Mouse (Mus musculus) MEL-GATA-1-ER (cell line): ENCODE measurements around the gene Gatd1.

ENCODE experiments used
- DNase-seq: peaks from one replicate; pipeline ENCODE4 v3.0.0-alpha.2; 2012; ENCODE audit warnings: low read depth; ENCODE audit errors: extremely low read depth

Gene Gatd1

GRCm38 (mm10) chr7:141442199-141442598, 28.3 kb upstream of the Gatd1 start:
- no peak for DNase-seq

DNA sequence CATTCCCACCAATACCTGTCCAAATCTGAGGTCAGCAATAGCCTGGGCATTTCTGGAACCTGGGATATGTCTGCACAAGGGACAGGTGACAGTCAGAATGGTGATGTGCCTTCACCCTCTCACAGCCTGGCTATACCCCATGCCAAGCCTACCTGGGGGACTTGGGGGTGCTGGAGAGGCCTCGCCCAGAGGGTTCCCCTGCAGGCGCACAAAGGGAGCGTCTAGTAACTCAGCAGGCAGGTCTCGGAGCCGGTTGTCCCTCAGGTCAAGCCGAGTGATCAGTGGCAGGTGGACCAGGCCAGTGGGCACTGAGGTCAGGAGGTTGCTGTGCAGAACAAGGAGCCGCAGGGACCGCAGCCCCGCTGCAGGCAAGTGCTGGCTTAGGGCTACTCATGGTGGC, 27.5 kb upstream of the Gatd1 start:
- DNase-seq: no peak

- no peak for DNase-seq
Measured at GRCm38 (mm10) chr7:141440613-141441012, 26.7 kb upstream of the Gatd1 start.

GRCm38 (mm10) chr7:141439811-141440210, 25.9 kb upstream of the Gatd1 start:
- DNase-seq: no peak

GRCm38 (mm10) chr7:141439140-141439679, 25.3 kb upstream of the Gatd1 start:
- no peak for DNase-seq

- DNase-seq: no peak
Measured at GRCm38 (mm10) chr7:141438201-141438968, 24.4 kb upstream of the Gatd1 start.

DNA sequence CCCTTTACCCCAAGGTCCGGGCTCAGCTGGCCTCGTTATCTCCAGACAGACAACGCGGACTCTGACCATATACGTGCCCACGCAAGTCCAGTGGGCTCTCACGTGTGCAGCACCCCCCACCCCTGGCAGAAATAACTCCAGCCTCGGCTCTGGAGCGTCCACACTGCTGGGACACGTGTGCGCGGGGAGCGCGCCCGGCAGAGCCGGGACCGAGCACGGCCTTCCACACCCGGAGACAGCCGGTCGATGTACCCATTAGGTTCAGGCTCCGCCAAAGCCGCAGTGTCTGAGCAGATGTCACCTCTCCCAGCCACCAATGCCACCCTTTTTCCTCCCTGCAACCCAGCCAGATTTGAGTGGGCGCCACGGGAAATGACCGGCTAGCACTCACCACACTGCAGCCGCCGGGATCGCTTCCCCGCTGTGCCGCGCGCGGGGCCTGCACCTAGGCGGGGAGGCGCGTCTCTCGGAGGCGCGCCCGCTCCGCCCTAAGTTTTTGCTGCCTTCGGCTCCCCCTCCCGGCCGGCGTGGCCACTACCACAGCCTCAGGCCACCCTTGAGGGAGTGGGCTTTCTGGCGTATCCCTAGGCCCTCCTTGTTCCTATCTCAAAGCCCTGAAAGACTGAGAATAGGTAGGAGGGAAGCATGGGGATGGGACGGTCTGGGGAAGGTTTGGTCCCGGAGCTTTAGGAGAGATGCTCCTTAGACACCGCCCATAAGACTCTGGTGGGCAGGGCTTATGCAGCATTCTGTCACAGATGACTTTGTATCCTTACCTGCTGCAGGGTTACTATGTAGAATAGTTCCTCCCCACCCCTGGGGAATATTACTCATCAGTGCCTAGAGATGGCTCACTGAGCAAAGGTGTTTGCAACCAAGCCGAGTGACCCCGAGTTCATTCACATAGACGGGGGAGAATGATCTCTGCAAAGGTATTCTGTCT, 23.5 kb upstream of the Gatd1 start, which contains the start of gene Slc25a22:
TSS of gene Slc25a22 (minus strand) at position 715 of the 943 bp plus-strand sequence.
- no peak for DNase-seq

DNA sequence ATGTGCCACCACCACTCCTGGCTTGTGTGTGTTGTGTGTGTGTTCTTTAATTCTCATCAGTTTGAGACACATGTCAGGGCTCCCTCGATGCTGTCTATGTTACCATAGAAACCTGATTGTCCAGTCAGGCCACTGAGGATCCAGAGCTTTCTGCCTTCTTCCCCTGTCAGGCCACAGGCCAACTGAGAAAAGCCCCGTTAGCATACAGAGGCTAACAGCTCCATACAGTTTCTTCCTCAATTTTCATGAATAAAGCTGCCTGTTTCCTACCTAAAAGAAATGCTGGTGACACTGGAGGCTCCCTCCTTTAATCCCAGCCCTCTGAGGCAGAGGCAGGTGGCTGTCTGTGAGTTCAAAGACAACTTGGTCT, 22.6 kb upstream of the Gatd1 start:
- DNase-seq: no peak

GRCm38 (mm10) chr7:141435856-141436522, 22.1 kb upstream of the Gatd1 start:
- DNase-seq: no peak

DNA sequence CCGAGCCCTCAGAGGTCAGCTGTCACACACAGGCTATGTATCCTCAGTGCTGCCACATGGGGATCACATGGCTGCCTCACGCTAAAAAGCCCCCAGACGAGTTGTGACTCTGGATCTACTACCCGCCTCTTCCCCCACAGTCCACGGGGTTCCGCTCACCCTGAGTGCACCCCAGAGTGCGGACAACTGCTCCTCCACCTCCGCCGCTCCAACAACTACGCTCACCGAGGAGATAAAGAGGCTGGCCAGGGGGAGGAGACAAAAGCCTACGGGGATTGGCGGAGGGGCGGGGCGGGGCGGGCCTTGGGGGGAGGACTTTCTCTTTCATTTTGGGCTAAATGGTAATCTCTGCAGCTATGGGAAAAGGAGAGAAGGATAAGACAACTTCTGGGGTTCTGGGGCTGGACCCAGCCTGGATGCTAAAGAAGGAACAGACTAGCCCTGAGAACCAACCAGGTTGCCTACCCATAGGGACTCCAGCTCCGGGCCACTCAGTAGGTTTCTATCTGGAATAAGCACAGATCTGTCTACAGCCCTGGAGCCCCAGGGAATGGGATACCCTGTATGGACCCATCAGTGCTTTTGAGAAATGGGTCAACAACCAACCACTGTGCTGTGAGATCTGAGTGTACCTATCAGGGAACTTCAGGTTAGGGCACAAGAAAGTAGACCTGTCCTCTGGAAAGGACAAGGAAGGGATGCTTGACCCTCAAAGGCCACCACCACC, 21.4 kb upstream of the Gatd1 start:
- no peak for DNase-seq

- no peak for DNase-seq
Measured at GRCm38 (mm10) chr7:141434464-141434863, 20.5 kb upstream of the Gatd1 start.

DNA sequence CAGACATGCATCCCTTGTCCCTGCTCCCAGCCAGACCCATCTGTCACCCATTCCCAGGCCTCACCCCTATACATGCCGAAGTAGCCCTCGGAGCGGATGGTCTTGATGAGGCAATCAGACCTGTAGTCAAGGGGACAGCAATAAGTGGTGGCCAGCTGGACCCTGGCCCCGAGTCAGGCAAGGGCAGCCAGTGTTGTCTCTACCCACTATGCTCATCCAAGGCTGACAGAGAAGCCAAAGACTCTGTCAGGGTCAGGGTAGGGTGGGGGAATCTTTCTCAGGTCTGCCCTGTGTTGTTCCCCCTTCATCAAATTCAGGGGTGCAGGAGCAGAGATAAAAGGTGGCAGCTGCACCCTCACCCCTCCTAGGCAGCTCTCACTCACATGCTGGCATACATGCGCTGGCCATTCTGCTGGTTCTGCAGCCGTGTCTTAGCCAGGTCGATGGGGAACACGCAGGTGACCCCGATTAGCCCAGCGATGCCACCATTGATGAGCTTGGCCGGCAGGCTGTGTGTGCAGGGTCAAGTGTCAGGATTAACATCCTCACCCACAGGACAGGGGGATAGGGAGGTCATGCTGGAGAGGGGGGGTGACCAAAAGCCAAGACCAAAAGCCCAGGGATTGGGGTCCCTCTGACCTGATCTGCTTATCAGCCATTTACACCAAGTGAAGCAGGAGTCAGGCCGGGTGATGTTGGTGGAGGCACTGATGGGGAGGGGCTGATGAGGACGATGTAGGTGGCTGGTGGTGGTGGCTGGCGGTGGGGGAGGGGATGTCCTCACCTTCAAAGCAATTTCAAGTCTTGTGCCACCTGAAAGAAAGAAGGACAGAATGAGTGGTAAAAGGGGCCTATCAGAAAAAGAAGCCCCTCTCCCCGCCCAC, 19.8 kb upstream of the Gatd1 start:
- DNase-seq: no peak

GRCm38 (mm10) chr7:141432741-141433516, 19.0 kb upstream of the Gatd1 start:
- no peak for DNase-seq

- no peak for DNase-seq
Measured at GRCm38 (mm10) chr7:141432186-141432611, 18.3 kb upstream of the Gatd1 start.

- no peak for DNase-seq
Measured at GRCm38 (mm10) chr7:141431434-141432185, 17.7 kb upstream of the Gatd1 start.

GRCm38 (mm10) chr7:141430585-141431240, 16.8 kb upstream of the Gatd1 start:
- DNase-seq: no peak

- DNase-seq: no peak
Measured at GRCm38 (mm10) chr7:141429840-141430584, 16.1 kb upstream of the Gatd1 start.
